Mouse (Mus musculus): ENCODE data around the gene Ppp1r14c.
"Not testable (repeated sequence)": the region's sequence is repeated elsewhere in the genome, so short reads cannot be mapped to it uniquely, and the experiment has no call there.

Ppp1r14c gene

DNA sequence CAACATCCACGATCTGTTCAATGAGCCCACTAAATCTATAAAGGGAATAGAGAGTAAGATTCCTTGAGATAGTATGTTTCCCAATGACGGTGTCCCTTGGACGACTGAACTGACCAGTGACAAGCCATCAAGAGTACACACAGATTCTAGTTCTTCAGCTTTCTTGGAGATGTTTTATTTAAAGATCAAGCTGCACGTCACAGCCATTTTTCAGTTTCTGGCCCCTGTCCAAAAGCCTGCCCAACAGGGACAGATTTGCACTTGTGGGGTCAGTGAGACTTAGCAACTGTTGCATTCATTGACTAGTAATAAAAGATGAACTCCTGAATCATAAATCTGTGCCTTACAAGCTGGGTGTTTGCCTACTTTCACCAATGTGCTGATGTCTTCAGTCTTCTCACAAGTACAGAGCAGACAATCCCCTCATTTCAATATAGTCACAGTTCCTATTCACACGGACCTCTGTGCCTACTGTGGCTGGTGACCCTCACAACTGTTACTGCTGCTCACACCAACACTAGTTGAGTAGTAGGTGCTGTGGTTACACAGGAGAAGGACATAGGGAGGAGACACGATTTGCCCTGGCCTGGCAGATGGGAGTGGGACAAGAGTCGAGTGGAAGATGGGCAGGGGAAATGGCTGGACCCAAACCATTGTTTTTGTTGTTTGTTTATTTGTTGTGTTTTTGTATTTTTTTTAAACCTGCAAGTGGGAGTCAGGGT, 37.7 kb downstream of the Ppp1r14c start:
- peak in 1 of 2 experiments; percentile 5 for DNase-seq

GRCm38 (mm10) chr10:3404362-3404761, 38.5 kb downstream of the Ppp1r14c start:
- DNase-seq: no peak

DNA sequence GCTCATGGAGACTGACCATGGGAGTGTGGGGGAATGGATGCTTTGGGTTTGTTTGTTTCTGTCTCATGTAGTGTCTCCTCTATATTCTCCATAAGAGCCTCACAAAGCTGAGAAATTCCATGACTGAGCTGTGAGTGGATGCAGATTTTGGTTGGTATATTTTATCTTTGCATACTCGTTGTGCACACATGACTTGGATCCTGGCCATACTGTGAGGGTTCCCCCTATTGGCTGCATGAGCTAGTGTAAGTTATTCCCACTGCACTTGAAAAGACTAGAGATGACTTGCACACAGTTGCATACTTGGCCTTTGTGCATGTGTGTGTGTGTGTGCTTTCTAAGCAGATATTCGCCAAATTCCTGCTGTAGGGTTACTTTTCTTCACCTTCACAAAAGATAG, 40.4 kb downstream of the Ppp1r14c start:
- DNase-seq: no peak

DNA sequence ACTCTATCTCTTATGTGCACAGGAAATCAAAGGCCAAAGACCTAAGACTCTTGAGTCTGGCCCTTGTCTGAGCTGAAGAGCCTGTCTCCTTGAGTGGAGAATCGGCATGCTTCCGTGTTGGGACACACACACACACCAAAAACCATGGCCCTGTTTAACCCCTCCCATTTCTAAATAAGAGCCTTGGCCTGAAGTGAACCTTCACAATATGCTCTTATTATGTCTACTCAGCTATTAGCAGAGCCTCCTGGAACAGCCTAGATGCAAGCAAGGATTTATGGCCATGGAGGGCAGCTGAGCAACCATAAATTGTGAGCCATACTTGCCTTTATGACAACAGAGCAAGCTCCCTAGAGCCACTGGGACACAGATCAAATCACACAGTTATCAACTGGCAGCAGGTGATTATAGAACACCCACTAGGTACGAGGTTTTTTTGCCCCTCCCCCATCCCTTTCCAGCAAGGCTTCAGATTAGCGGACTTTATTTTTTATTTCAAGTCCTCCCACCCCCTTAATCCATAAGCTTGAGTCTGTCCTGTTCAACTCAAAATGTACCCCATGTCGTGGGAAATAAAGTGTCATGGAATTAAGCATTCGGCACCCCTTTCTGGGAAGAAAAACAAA, 42.3 kb downstream of the Ppp1r14c start:
- DNase-seq: peak in 1 of 2 experiments; percentile 3

DNA sequence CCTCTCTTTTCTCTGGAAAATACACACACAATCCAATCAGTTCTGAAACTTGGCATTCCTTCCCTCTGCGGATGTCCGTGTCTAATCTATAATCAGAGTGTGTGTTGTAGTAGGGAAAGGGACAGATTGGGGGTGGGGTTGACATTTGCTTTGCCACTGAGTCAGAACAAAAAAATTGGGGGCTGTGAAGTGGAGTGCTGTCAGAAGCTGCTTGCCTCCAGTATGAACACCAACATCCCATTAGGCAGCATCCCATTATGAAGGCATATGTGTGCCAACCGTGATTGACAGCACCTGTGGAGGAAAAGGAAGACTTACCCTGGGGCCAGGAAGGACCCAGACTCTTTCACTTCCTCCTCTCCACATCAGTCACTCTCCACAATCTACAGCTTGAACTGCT, 42.8 kb downstream of the Ppp1r14c start:
- no peak for DNase-seq

- DNase-seq: no peak
Measured at GRCm38 (mm10) chr10:3411222-3411621, 45.4 kb downstream of the Ppp1r14c start.

DNA sequence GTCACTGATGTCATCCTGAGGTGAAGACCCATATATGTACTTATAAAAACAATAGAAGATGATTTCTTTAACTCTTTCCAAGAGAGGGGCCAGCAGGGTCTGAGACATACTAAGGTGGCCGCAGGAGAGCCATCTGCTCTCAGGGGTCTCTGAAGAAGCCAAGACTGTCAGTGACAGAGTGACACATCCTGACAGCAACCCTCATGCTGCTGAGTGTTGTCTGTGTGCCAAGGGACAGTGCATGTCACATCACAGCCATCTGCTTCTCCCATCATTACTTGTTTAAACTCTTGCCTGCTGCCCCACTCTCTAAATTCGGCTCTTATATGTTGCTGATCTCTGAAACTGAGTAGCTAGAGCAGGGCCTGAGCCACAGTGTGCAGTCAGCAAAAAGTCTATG, 45.8 kb downstream of the Ppp1r14c start:
- DNase-seq: no peak

DNA sequence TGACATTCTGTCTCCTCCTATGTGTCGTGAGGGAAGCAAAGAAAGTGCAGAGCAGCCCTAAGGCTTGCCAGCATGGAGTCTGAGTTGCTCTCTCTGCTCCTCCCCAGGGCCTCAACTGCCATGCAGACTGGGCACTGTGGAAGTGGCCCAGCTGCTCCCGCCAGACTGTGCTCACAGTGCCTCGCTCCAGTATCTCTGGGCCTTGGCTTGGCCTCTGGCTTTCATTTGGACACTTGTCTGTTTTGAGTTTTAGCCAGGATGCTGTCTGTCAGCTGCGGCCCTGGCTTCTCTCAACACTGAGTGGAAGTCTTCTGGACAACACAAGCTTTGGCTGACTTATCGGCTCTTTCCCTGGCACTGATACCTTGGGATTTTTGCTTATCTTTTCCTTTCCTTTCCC, 49.0 kb downstream of the Ppp1r14c start:
- DNase-seq: no peak

DNA sequence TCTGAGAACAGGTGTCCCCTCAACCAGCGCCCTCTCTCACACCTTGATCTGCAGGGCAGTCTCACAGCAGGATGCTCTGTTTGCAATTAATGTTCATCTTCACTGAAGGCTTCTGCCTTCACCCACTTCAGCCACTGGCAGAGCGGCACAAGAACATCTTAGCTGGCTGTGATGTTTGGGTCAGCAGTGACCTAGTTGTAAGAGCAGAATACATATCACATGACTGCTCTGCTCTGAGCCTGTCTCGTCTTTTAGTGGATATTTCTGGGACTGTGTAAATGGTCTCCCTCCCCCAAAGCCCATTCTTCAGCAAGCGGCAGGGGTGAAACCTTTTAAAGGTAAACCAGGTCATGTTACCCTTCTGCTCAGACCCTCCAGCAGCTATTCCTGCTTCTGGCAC, 50.7 kb downstream of the Ppp1r14c start:
- DNase-seq: no peak

DNA sequence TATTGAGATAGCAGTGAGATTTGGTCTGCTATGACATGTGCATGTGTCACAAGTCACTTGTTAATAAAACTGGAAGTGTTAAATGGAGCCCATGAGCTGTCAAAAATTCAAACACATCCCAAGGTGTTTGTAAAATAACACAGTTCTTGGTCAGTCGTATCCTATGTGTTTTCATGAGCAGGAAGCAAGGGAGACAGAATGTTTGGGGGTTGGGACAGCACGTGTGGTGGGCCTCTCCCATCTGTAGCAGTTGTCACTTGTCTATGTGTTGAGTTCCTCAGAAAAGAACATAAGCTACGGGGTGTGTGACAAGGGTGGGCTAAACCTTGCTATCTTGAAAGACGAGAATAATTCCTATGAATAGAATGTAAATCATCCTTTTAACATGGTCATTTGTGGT, 51.6 kb downstream of the Ppp1r14c start:
- no peak for DNase-seq

GRCm38 (mm10) chr10:3424016-3424415, 58.2 kb downstream of the Ppp1r14c start:
- DNase-seq: no peak

DNA sequence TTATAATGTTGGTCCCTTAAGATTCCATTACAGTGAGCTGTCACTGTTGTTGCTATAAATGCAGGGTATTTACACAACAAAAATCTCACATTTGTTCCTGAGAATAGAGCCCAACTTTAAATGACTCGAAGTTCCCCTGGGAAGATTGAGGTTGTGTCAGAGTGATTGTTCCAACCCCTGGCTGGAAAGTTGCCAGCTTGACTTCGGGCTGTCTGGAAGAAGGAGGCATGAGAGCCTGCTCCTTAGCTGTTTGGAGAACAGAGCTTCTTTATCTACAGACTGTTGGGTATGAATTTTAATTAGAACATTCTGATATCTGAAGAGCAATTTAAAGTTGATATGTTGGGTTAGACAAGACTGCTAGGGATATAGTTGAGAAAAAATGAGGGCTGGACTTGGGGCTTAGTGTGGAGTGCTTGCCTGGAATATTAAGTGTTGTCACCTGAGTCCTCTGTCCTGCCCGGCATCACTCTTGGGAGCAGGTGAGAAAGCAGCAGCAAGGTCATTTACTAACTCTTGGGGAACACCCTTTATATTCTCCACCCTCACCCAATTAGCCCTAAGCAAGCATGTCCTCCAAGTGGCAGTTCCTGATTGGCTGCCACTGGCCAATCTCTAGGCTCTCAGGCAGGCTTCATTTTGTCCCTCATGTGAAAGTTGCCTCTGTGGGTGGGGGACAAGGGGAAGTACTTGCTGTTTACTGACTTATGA, 62.0 kb downstream of the Ppp1r14c start:
- no peak for DNase-seq

DNA sequence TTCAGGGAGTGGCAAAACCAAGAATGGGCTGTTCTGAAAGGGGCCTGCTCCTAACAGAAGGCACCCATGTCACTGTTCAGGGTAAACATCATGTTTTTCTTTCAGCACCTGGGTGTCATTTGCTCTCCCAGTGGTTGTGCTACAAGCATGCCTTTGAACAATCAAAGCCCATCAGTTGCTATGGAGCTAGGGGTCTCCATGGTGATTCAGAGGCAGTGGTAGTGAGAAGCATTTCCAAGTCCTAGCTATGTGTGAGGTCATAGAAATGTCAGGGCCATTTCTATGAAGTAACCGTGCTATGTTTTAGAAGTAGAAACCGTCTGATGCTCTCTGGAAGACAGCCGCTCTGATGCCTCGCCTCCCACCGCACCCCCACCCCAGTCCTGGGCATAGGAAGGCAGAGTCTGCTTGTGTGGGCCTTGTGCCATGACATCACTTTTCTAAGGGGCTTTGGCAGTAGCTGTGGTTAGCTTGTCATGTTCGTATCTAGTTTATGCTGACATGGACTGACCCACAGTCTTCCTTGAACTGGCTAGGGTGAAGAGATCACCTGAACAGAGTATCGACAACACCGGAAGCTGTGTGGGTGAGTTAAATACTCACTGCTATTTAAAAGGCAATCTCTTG, 69.1 kb downstream of the Ppp1r14c start:
- no peak for DNase-seq

- no peak for DNase-seq
Measured at GRCm38 (mm10) chr10:3440722-3441471, 75.0 kb downstream of the Ppp1r14c start.

- DNase-seq: not testable (repeated sequence)
Measured at GRCm38 (mm10) chr10:3446748-3447147, 80.9 kb downstream of the Ppp1r14c start.

GRCm38 (mm10) chr10:3448699-3449098, 82.8 kb downstream of the Ppp1r14c start:
- DNase-seq: no peak

- DNase-seq: no peak
Measured at GRCm38 (mm10) chr10:3451930-3452329, 86.1 kb downstream of the Ppp1r14c start.

- no peak for DNase-seq
Measured at GRCm38 (mm10) chr10:3452822-3453475, 87.1 kb downstream of the Ppp1r14c start.

DNA sequence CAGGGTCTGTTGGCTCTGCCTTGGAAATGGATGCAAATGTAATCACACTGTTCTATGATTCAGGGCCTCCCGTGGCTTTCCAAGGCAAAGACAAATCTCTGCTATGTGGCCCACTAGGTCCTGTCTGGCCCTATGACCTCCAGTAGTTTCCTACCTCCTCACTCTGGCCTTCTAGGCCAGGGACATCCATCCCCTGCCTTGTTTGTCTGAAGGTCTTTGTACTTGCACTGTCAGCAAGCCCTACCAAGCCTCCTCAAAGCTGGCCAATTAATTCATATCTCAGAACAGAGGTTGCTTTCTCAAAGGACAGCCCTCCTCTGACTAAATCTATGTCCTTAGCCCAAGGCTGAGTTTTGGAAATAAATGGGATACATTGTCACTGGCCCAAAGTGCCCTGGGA, 92.8 kb downstream of the Ppp1r14c start:
- DNase-seq: no peak

DNA sequence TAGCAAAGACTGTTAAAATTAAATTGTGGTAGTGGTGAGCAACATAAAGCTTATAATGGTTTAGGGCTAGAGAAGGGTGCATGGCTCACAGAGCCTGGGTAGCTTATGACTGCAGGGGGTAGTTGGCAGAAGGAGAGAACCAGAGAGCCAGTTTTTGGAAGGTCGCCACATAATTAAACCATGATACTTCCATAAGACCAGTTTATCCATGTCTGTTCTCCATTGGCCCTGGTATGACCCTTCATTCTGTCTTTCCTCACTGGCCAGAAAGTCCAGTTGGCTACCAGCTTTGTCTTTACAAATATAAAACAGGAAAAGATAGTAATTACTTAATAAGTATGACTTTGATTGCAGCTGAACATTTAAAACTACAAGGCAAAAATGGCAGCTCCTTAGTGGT, 95.0 kb downstream of the Ppp1r14c start:
- DNase-seq: no peak

DNA sequence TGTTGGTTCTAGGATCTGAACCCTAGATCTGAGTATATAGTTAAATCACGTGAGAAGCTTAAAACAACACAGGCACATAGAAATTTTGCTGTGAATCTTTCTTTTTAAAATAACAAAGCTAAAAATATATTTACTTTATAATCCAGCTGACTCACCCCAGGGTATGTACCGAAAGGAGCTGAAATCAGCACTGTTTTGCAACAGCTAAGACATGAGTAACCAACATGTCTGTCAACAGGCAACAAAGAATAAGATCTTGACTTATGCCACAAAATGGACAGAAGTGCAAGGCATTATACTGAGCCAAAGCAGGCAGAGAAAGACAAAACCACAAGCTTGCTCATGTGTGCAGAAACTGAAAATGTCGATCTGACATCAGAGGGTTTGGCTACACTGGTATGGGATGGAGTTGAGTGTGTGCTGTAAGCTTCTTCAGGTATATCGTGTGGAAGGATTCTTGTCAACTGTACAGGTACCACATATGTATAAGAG, 100.3 kb downstream of the Ppp1r14c start:
- DNase-seq: no peak

- no peak for DNase-seq
Measured at GRCm38 (mm10) chr10:3468590-3468989, 102.7 kb downstream of the Ppp1r14c start.
